Mouse (Mus musculus) neural tube, embryonic 13.5 days (tissue): ENCODE data around the gene Adm. TPM values are rescaled to one million over a fixed set of nuclear protein-coding genes. Genes with fewer than 3 reads are reported as not detected.
"Not testable (repeated sequence)": the region's sequence is repeated elsewhere in the genome, so short reads cannot be mapped to it uniquely, and the experiment has no call there.

ENCODE experiments used
- ATAC-seq: fragments of 200-750 bp; cut with Nextera tagmentation; 2 replicates; pipeline ENCODE4 v1.8.0; 2017; ENCODE audit warnings: low read depth, mild to moderate bottlenecking, moderate TSS enrichment, moderate library complexity
- H3K27ac ChIP-seq: fragments of 300-500 bp; sonication (generic); replicated peaks from 2 replicates; pipeline ENCODE4 v1.5.1; 2015; ENCODE audit warnings: moderate library complexity, mild to moderate bottlenecking, inconsistent platforms
- H3K27me3 ChIP-seq: fragments of 300-500 bp; sonication (generic); 2 replicates; pipeline ENCODE4 v1.6.1; 2015; ENCODE audit warnings: mild to moderate bottlenecking, inconsistent platforms
- H3K36me3 ChIP-seq: fragments of 300-500 bp; sonication (generic); 2 replicates; pipeline ENCODE4 v1.6.1; 2015; ENCODE audit warnings: mild to moderate bottlenecking, inconsistent platforms
- H3K4me1 ChIP-seq: fragments of 300-500 bp; sonication (generic); replicated peaks from 2 replicates; pipeline ENCODE4 v1.6.1; 2015; ENCODE audit warnings: inconsistent platforms
- H3K4me2 ChIP-seq: fragments of 300-500 bp; sonication (generic); 2 replicates; pipeline ENCODE4 v1.6.1; 2015; ENCODE audit warnings: inconsistent platforms, mild to moderate bottlenecking, moderate library complexity
- H3K4me3 ChIP-seq: fragments of 300-500 bp; sonication (generic); 2 replicates; pipeline ENCODE4 v1.5.1; 2015; ENCODE audit warnings: mild to moderate bottlenecking, inconsistent platforms
- H3K9ac ChIP-seq: fragments of 300-500 bp; sonication (generic); 2 replicates; pipeline ENCODE4 v1.6.1; 2015; ENCODE audit warnings: moderate library complexity, mild to moderate bottlenecking, inconsistent platforms
- H3K9me3 ChIP-seq: fragments of 300-500 bp; sonication (generic); 2 replicates; pipeline ENCODE4 v1.6.1; 2016; ENCODE audit warnings: inconsistent platforms
- WGBS: fragments of 180-500 bp; shearing (Covaris S2); methylation state at CpG from one replicate; pipeline ENCODE4 v1.1.7; 2015; 5-methylcytosine and 5-hydroxymethylcytosine counted together
- polyA plus RNA-seq: library from polyadenylated mRNA; unstranded; fragments of >200 nt; fragmentation: Nextera tagmentation; extraction: Ambion mirVana; gene quantifications from 2 replicates; pipeline ENCODE4 v1.2.1, GENCODE M21; 2015

Adm gene
- polyA plus RNA-seq, 1 experiment from 2014 or later, result 2.7 TPM

DNA sequence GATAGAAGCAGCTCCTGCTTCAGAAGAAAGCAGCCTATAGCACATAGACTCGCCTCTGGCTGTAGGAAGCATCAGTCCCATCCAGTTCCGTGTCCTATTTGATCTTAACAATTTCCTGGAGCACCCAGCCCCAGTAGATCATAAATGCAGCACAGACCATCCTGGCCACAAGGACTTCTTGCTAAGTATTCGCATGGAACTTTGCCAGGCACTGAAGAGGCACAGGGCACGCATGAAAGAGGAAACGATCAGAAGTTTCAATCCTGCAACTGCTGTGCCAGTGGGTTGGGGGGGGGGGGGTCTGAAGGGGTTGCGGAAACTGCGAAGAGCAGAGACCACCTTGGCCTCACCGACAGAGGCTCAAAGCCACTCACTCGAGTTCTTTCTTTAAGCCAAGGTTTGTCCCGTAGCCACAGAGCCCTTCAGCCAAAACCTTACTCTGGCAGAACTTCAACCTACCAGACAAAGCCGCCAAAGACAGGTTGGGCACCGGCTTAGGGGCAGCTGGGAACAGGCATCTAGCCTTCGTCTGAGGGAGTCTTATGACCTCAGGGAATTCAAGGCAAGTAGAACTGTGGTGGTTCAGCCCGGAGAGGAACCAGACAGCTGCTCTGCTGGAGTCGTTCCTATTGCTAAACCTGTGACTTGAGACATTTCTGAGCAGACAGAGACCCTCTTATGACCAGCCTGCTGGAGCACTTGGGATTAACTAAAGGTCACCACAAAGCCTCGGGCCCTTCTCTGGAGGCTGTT is 3.9 kb downstream of the Adm start:
- H3K27ac ChIP-seq, result no peak overlapping the region
- H3K4me1 ChIP-seq, result peaks cover 41% of the 10 kb centered on the region
- no peaks in the 10 kb centered on the region for H3K36me3 ChIP-seq
- H3K27me3 ChIP-seq, result peaks cover 56% of the 10 kb centered on the region
- ATAC-seq, result no peak
- no peak overlapping the region for H3K4me2 ChIP-seq
- H3K9me3 ChIP-seq, result no peaks in the 10 kb centered on the region
- H3K4me3 ChIP-seq, result no peak overlapping the region
- WGBS, result 83% methylated on average over 16 of the region's 16 CpGs
- no peak overlapping the region for H3K9ac ChIP-seq

DNA sequence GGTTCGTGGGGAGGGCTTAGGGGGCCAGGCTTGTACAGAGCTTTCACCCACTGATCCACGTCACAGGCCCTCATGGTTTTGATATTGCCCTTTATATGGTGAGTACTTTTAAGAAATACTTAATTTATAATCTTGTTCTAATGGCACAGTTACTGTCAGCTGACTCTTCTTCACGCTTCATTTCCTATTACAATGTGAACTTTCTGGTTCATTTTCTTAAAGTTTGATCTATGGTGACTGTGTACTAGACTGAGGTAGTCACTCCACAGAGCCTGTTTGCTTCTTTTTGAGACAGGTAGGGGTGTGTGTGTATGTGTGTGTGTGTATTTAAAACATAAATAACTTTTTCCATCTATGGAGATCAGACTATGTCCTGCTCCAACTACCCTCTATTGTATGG is 8.5 kb downstream of the Adm start:
- Histone ChIP-seq H3K9ac (no peak overlapping the region), H3K9me3 (no peaks in the 10 kb centered on the region), H3K4me2 (no peak overlapping the region), H3K36me3 (no peaks in the 10 kb centered on the region), H3K27ac (no peak overlapping the region), H3K27me3 (peaks cover 14% of the 10 kb centered on the region), H3K4me3 (no peak overlapping the region), H3K4me1 (peaks cover 7% of the 10 kb centered on the region; the same call in 1 of the 2 replicates)
- 58% methylated on average over 3 of the region's 3 CpGs for WGBS
- no peak for ATAC-seq

DNA sequence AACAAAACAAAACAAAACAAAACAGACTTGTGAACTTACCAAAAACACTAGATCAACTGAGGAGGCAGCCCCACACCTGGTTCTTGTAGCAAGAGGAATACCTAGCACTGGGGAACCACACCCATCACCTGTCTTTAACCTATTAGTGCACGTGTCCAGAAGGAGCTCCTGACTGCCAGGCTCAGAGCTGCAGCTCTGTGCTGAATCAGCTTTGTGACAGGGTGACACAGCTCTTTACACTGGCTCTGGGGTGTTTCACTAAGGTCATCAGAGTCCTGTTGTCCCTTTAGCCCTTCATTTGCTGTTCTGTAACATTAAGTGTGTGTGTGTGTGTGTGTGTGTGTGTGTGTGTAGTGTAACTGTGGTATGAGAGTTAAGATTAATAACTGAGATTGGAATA is 9.1 kb downstream of the Adm start:
- ATAC-seq, result no peak
- Histone ChIP-seq H3K4me3 (no peak overlapping the region), H3K4me2 (no peak overlapping the region), H3K36me3 (no peaks in the 10 kb centered on the region), H3K9ac (no peak overlapping the region), H3K27ac (no peak overlapping the region), H3K4me1 (peaks cover 7% of the 10 kb centered on the region; the same call in 1 of the 2 replicates), H3K27me3 (peaks cover 8% of the 10 kb centered on the region), H3K9me3 (no peaks in the 10 kb centered on the region)
- 57% methylated on average over 1 of the region's 1 CpGs for WGBS

DNA sequence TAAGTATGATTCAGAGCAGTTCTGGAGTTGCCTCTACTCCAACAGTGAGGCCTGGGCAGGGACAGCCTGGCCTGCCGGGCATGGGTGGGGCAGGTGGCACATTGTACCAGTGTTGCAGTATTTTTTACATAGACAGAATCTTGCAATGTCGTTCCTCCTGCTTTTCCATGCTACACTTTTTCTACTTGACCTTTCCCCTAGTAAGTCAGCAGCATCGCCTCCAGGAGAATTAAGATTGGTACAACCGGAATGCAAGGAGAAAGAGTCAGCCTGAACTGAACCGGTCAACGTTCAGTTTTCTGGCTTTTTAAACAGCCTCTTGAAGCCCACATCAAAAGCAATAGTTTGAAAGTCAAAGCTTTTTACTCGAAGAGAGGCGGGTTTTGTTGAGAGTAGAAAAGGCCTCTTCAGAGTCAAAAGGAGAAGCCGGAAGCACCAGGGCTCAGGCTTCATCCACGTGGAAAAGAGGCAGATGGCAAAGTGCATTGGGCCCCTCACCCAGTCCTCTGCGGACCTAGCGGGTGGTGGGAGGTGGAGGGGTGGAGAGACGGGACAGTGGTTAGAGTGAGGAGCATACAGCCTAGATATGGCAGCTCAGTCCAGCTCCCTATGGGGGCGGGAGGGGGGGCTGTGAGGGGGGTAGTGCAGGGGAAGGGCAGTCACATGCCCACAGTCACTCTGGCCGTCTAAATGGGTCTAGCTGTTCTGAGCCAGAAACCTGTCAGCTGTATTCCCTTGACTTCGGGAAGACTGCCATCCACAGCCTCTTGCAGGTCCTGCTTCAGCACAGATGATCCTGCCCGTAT is 11.0 kb downstream of the Adm start:
- H3K27me3 ChIP-seq, result no peaks in the 10 kb centered on the region
- H3K4me2 ChIP-seq, result no peak overlapping the region
- 39% methylated on average over 17 of the region's 17 CpGs for WGBS
- H3K36me3 ChIP-seq, result no peaks in the 10 kb centered on the region
- H3K4me1 ChIP-seq, result peaks cover 7% of the 10 kb centered on the region; the same call in 1 of the 2 replicates
- ATAC-seq, result peak; percentile 32; the same call in 1 of the 2 replicates
- H3K27ac ChIP-seq, result no peak overlapping the region
- no peaks in the 10 kb centered on the region for H3K9me3 ChIP-seq
- no peak overlapping the region for H3K4me3 ChIP-seq
- no peak overlapping the region for H3K9ac ChIP-seq

DNA sequence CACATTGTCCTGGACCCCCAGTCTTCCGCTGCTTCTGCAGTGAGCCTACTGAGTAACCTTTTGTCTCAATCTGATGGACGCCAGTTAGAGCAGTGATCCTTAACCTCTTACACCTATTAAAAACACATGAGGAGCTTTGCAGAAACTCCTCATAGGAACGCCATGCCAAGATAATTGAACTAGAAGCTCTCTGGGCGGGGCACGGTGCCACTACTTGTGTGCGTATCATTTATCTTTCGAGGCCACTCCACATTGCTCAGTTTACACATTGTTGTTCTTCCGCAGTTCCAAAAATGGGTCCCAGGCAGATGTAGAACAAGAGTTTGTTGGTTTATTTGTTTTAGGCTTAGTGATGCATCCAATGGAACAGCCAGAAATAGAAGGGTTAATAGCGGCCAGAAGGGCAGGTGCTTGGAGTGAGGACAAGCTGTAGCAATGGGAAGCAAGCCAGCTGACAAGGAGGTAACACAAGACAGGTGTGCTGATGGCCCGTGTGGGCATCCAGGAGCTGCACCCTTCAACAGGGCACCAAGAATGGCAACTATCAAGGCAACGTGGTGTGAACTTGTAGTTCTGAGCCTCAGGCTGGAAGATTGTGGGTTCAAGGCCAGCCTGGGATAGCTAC is 11.9 kb downstream of the Adm start:
- 88% methylated on average over 11 of the region's 11 CpGs for WGBS
- Histone ChIP-seq H3K27ac (no peak overlapping the region), H3K9me3 (no peaks in the 10 kb centered on the region)

DNA sequence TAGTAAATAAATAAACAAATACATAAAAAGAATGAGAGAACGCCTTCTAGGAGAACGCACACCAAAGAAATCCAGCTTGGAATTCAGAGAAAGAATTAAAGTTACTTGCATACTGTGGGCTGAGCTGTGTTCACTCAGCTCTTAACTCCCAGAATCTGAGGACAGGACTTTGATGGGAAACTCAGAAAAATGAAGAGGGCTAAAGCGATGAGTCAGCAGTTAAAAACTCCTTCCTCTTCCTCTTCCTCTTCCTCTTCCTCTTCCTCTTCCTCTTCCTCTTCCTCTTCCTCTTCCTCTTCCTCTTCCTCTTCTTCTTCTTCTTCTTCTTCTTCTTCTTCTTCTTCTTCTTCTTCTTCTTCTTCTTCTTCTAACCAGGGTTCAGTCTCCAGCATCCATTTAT is 12.5 kb downstream of the Adm start:
- not testable (repeated sequence) for H3K4me3 ChIP-seq, H3K27me3 ChIP-seq, H3K4me2 ChIP-seq, H3K36me3 ChIP-seq, H3K4me1 ChIP-seq, ATAC-seq, H3K27ac ChIP-seq, H3K9ac ChIP-seq, H3K9me3 ChIP-seq
- 96% methylated on average over 3 of the region's 3 CpGs for WGBS

More for the DNA sequence above, 11.9 kb downstream of the Adm start:
- Histone ChIP-seq H3K27me3 (0 out of 2 replicates have a peak, but pooled peaks cover under 1% of the 10 kb centered on the region), H3K4me2 (no peak overlapping the region), H3K4me1 (peaks cover 7% of the 10 kb centered on the region; the same call in 1 of the 2 replicates), H3K9ac (no peak overlapping the region), H3K4me3 (no peak overlapping the region), H3K36me3 (no peaks in the 10 kb centered on the region)
- ATAC-seq, result no peak

DNA sequence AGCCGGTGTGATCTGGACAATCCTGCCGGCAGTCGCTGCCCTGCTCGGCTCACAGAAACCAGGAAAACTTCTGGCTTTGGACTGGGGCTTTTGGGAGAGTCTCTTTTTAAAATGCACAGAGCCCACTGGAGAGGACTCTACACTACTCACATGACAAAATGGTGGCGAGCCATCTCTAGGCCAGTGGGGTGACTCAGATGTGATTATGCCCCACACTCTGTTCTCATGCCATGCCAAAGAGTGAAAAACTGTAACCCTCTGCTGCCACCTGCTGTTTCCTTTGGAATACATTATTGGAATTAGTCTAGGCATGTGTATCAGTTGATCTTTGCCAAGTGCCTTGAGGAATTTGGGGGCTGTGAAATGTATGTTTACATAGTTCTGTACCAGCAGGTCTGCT is 17.9 kb downstream of the Adm start:
- WGBS, result 76% methylated on average over 5 of the region's 5 CpGs

DNA sequence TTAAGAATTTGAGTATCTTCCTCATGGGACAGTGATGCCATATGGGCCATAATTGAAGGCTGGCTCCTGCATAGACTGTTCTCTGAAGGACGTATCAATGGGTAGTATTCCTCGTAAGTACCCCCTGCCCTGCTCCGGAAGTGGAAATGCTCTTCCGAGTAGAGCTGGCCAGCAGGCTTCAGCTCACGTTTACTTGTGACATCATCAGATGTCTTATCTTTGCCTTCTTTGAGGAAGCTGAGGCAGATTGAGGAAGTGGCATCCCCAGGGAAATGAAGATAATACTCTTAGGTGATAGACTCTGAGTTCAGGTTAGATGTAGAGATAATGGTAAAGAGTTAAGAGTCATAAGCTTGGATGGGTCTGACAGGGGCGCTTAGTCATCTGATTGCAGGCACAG is 18.4 kb downstream of the Adm start:
- H3K9me3 ChIP-seq, result no peaks in the 10 kb centered on the region
- no peak for ATAC-seq
- no peak overlapping the region for H3K4me2 ChIP-seq
- WGBS, result 86% methylated on average over 6 of the region's 6 CpGs
- no peak overlapping the region for H3K4me3 ChIP-seq
- H3K27ac ChIP-seq, result no peak overlapping the region
- H3K9ac ChIP-seq, result no peak overlapping the region
- H3K36me3 ChIP-seq, result no peaks in the 10 kb centered on the region
- no peaks in the 10 kb centered on the region for H3K4me1 ChIP-seq
- 0 out of 2 replicates have a peak, but pooled peaks cover 4% of the 10 kb centered on the region for H3K27me3 ChIP-seq

More for the DNA sequence above, 17.9 kb downstream of the Adm start:
- no peaks in the 10 kb centered on the region for H3K36me3 ChIP-seq
- no peak overlapping the region for H3K9ac ChIP-seq
- H3K4me2 ChIP-seq, result no peak overlapping the region
- H3K27me3 ChIP-seq, result 0 out of 2 replicates have a peak, but pooled peaks cover 4% of the 10 kb centered on the region
- H3K27ac ChIP-seq, result no peak overlapping the region
- H3K4me3 ChIP-seq, result no peak overlapping the region
- no peaks in the 10 kb centered on the region for H3K4me1 ChIP-seq
- no peaks in the 10 kb centered on the region for H3K9me3 ChIP-seq
- ATAC-seq, result peak; percentile 53

DNA sequence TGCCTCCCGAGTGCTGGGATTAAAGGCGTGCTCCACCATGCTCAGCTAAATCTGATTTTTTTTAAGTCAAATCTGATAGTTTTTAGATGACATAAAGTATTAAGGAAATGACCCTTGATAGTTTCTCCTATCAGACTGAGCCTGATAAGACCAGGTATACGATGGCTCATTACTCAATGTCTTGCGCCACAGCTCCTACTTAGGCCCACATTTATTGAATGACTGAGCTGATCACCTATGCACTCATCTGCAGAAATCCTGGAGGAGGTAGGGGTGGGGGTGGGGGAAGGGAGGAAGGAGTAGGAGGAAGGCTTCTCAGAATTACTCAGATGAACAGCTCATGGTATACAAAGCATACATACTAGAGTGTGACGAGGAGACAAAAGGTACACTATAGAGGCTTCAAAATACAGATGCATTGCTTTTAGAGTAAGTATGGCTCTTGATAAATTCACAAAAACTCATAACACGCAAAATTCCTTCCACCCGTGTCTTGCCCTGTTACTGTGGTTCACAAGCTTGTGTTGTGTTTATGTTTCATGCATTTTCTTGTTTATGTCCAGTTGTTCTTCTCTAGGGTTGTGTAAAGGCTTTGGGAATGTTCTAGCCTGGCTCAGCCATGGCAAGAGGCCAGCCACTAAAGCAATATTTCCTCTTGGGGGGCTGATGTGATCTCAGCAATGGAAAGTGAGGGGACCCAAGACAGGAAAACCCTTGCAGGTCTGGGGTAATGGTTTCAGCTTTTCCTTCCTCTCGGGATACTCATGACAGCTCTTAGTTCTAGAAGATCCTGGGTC is 19.3 kb downstream of the Adm start:
- no peak for ATAC-seq

DNA sequence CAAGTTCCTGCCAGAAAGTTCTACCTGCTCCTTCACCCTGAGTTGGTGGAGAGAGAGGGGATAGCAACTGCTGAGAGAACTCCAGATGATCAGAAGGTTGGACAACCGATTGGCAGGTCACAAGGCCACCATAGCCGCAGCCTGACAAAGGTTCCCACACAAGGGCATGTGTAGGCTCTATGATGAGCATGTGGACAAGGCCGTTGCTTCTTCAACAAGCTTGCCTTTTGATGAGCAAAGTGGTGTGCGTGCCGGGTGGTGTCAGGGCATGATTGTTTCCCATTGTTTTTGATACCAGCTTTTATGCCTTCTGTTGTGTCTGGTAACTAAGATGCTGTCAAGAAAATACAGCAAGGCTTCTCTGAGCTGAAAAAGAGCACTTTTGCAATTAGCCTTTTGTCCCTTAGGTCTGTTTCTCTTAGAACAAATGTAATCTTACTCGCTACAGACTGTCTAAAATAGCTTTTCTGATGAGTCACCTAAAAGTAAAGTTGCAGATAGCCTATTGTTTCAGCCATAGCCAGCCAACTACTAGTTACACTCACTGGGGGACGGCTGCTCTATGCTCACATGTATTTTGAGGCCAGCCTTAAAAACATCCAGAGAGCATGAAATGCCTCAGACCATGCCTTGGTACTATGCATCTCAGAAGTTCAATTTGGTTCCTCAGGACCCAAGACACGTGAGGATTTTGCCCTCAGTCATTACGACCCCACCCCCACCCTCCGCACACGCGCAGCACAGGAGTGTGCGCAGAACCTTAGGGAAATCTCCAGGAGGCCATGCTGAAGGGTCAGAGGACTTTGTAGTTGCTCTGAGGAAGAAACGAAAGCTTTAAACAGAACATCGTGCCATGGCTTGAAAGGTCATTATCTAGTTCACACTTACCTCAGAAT is 20.3 kb downstream of the Adm start:
- 0 out of 2 replicates have a peak, but pooled peaks cover 4% of the 10 kb centered on the region for H3K27me3 ChIP-seq
- no peak overlapping the region for H3K4me3 ChIP-seq
- no peaks in the 10 kb centered on the region for H3K4me1 ChIP-seq
- H3K4me2 ChIP-seq, result no peak overlapping the region
- no peaks in the 10 kb centered on the region for H3K9me3 ChIP-seq
- ATAC-seq, result no peak
- H3K36me3 ChIP-seq, result no peaks in the 10 kb centered on the region
- 87% methylated on average over 15 of the region's 15 CpGs for WGBS
- no peak overlapping the region for H3K9ac ChIP-seq
- H3K27ac ChIP-seq, result no peak overlapping the region

More for the DNA sequence above, 19.3 kb downstream of the Adm start:
- no peaks in the 10 kb centered on the region for H3K9me3 ChIP-seq
- 0 out of 2 replicates have a peak, but pooled peaks cover 4% of the 10 kb centered on the region for H3K27me3 ChIP-seq
- H3K4me3 ChIP-seq, result no peak overlapping the region
- H3K36me3 ChIP-seq, result no peaks in the 10 kb centered on the region
- no peak overlapping the region for H3K27ac ChIP-seq
- H3K9ac ChIP-seq, result no peak overlapping the region
- no peak overlapping the region for H3K4me2 ChIP-seq
- no peaks in the 10 kb centered on the region for H3K4me1 ChIP-seq
- WGBS, result 91% methylated on average over 8 of the region's 8 CpGs
